Mouse (Mus musculus): ENCODE measurements around the gene Cryba4. TPM values are rescaled to one million over a fixed set of nuclear protein-coding genes. Genes with fewer than 3 reads are reported as not detected.

Gene Cryba4
- polyA plus RNA-seq, 1 experiment: 1.1 TPM

GRCm38 (mm10) chr5:112213331-112214240 lies 38.7 kb downstream of the Cryba4 start:
- no peak for DNase-seq (ENCODE audit: low read depth, low spot score)
- WGBS: 60% methylated on average over 19 of the region's 19 CpGs

DNA sequence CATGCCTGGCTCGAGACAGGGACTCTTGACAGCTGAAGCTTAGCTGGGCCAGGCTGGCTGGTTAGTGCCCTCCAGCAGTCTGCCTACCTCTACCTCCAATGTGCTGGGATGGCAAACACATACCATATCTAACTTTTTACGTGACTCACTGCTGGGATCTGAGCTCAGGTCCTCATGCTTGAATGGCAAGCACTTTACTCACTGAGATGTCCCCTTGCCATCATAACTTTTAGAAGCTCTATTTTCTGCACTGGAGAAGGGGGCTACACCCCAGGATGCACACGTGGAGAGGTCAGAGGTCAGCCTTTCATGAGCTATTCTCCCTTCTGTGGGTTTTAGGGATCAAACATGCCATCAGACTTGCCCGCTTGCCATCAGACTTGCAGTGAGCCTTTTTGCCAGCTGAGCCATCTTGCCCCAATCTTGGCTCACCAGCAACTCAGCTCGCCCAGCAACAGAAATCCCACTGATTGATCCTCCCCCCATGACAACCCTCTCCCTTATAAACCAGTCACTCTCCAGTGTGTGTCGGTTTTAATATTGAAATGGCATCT lies 39.5 kb downstream of the Cryba4 start:
- no peak for DNase-seq (ENCODE audit: low read depth, low spot score)
- 81% methylated on average over 6 of the region's 6 CpGs for WGBS

DNA sequence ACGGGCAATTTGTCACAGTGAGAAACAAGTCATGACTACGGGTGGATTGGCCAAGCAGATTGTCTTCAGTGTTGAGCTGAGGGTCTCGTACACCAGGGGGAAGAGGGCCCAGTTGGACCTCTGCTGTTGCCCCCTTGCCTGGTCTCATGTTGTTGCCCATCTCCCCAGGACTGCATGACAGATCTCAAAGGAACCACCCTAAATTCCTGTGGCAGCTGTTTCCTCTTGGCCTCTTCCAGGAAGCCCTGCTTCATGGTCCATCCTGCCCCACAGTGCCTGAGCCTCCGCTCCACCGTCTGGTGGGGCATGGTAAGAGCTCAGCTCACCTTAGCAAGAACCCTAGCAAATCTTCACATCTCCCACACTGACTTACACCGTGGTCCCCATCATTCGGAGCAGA lies 40.4 kb downstream of the Cryba4 start:
- 87% methylated on average over 7 of the region's 7 CpGs for WGBS
- DNase-seq (ENCODE audit: low read depth, low spot score): no peak

GRCm38 (mm10) chr5:112210104-112210503 lies 42.2 kb downstream of the Cryba4 start:
- 36% methylated on average over 8 of the region's 8 CpGs for WGBS
- DNase-seq (ENCODE audit: low read depth, low spot score): no peak

GRCm38 (mm10) chr5:112208321-112208720 lies 44.0 kb downstream of the Cryba4 start:
- DNase-seq (ENCODE audit: low read depth, low spot score): no peak
- WGBS: 52% methylated on average over 4 of the region's 4 CpGs

DNA sequence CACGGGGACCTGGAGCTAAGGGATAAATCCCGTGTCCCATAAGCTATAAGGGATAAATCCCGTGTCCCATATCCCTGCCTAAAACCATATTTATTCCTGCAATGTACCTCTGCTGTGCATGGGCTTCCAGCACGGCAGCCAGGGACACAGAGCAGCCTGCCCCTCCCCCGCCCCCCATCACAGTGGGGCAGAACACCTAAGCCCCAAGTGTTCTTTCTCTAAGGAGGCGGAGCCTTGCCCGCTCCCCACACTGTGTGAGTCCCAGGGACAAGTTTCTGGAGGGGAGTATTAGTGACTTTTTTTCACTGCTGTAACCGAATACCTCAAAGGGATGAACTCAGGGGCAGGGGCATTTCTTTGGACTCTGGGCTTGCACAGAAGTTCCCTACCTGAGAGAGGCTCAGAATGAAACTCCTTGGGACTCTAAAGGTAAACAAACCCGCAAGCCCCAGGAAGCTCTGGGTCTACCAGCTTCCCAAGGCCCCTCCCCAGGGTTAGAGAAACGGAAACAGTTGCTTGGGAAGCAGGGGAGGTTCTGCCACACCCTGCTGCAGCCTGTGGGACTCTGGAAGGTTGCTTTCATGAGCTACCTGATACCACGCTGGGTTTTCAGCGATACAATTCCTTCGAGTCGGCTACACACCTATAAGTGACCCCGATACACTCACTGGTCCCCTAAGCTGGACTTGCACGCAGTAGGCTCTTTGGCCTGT lies 45.6 kb downstream of the Cryba4 start:
- 24% methylated on average over 16 of the region's 16 CpGs for WGBS
- DNase-seq (ENCODE audit: low read depth, low spot score): no peak

DNA sequence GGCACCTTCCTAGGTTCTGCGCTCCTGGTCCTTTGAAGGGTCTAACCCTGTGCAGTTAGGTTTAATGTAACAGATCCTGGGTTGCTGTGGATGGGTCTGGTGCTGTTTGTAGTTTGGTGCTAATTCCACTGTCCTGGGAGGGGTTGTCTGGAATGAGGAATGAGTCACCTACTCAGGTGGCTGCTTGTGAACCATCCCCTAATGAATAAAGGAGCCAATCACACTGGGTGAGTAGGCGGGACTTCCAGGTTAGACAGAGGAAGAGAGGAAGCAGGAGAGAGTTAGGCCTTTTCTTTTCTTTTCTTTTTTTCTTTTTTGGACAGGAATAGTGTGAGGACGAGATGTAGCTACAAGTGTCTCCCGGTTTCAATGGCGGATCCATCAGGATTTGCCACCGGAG lies 52.7 kb downstream of the Cryba4 start:
- no peak for DNase-seq (ENCODE audit: low read depth, low spot score)
- WGBS: 86% methylated on average over 6 of the region's 6 CpGs

Other genes with a start within 250 kb of the Cryba4 start
- 0.26 and 0.27 TPM in 2 replicates for gene Crybb1, start 3.3 kb upstream of the Cryba4 start, polyA plus RNA-seq (2012; rRNA removed)
- 24.6 and 30.4 TPM in 2 replicates for gene Tpst2, start 24.2 kb upstream of the Cryba4 start, polyA plus RNA-seq (2012; rRNA removed)
- 23.7 and 31.6 TPM in 2 replicates for gene Tfip11, start 73.8 kb upstream of the Cryba4 start, polyA plus RNA-seq (2012; rRNA removed)
- 31.3 and 31.4 TPM in 2 replicates for gene Srrd, start 90.5 kb upstream of the Cryba4 start, polyA plus RNA-seq (2012; rRNA removed)
- 31.9 and 43.7 TPM in 2 replicates for gene Hps4, start 90.6 kb upstream of the Cryba4 start, polyA plus RNA-seq (2012; rRNA removed)
- not detected in 2 replicates for gene Gm6583, start 103.5 kb upstream of the Cryba4 start, polyA plus RNA-seq (2012; rRNA removed)
- 2.7 and 2.8 TPM in 2 replicates for gene Asphd2, start 142.3 kb upstream of the Cryba4 start, polyA plus RNA-seq (2012; rRNA removed)
- not detected in 2 replicates for gene Gm6588, start 196.9 kb upstream of the Cryba4 start, polyA plus RNA-seq (2012; rRNA removed)

Data from large intestine, adult 2 months (tissue).